Mouse (Mus musculus) bone marrow, adult 2 months (tissue): ENCODE results near the gene Gm19935.

Experiments
- CTCF ChIP-seq: fragments of 200-500 bp; IDR thresholded peaks from 2 replicates; pipeline ENCODE4 v1.5.1; 2011; ENCODE audit warnings: low read length, control low read depth; ENCODE audit not compliant: control insufficient read depth, insufficient read depth
- POLR2A ChIP-seq: fragments of 200-500 bp; IDR thresholded peaks from 2 replicates; pipeline ENCODE4 v1.6.1; 2011; ENCODE audit warnings: low read depth, mild to moderate bottlenecking, control low read depth, low read length, borderline replicate concordance; ENCODE audit not compliant: control insufficient read depth

GRCm38 (mm10) chr8:90862038-90862437 is 44.8 kb upstream of the Gm19935 start:
- no peak for TF ChIP-seq CTCF
- TF ChIP-seq POLR2A, result no peak
